Mouse (Mus musculus): Measurements from ENCODE around the gene Mrpl4. TPM values are rescaled to one million over a fixed set of nuclear protein-coding genes. Genes with fewer than 3 reads are reported as not detected.

Gene Mrpl4
- polyA plus RNA-seq (2015; fragmentation: Nextera tagmentation; extraction: Ambion mirVana), result 114 and 123 TPM in 2 replicates

GRCm38 (mm10) chr9:21002627-21003551 is at the start of gene Mrpl4:
Mrpl4 (plus strand) TSS chr9:21002738.
- under 1% methylated on average over 72 of the region's 72 CpGs for WGBS
- Histone ChIP-seq H3K9ac (replicated peaks) (peak within 1 kb of the TSS; percentile 77), H3K27me3 (replicated peaks) (no peaks in the 10 kb centered on the region), H3K4me3 (replicated peaks) (peak within 1 kb of the TSS; percentile 67), H3K4me1 (peaks cover 17% of the 10 kb centered on the region), H3K4me2 (peak within 1 kb of the TSS; percentile 83), H3K9me3 (replicated peaks) (no peaks in the 10 kb centered on the region), H3K36me3 (peaks cover 29% of the 10 kb centered on the region), H3K27ac (replicated peaks) (peak within 1 kb of the TSS; percentile 89)
- ATAC-seq (ENCODE audit: low FRiP score), result peak; percentile 93

DNA sequence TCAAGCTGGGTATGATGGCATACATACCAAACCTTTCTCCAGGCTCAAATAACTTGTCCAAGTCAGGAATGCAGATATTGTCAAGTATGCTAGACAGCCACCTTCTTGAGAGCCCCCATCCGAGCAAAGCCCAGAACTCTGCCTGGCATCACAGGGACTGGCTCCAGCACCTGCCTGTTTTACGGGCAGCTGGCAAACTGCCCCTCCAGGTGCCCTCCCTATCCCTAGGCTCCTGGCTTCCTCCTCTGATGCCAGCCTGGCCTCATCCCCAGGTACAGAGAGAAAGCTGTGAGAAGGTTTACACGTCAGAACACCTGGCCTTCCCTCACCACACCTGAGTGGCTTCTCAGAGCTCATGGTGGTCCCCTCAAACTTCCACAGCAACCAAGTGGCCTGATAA is 45.5 kb upstream of the Mrpl4 start:
- H3K4me3 ChIP-seq (replicated peaks), result no peak overlapping the region
- peaks cover 6% of the 10 kb centered on the region; the same call in 1 of the 2 replicates for H3K4me1 ChIP-seq
- no peak overlapping the region for H3K27ac ChIP-seq (replicated peaks)
- no peak overlapping the region for H3K4me2 ChIP-seq
- no peak overlapping the region for H3K9ac ChIP-seq (replicated peaks)
- 82% methylated on average over 3 of the region's 3 CpGs for WGBS
- no peaks in the 10 kb centered on the region for H3K9me3 ChIP-seq (replicated peaks)
- H3K36me3 ChIP-seq, result no peaks in the 10 kb centered on the region
- no peak for ATAC-seq (ENCODE audit: low FRiP score)
- H3K27me3 ChIP-seq (replicated peaks), result no peaks in the 10 kb centered on the region

GRCm38 (mm10) chr9:20959430-20959938 is 43.1 kb upstream of the Mrpl4 start, which contains the start of gene Dnmt1:
Dnmt1 (minus strand) TSS chr9:20959888.
- Histone ChIP-seq H3K9me3 (replicated peaks) (no peaks in the 10 kb centered on the region), H3K4me2 (no peak within 1 kb of the TSS), H3K4me1 (no peaks in the 10 kb centered on the region), H3K36me3 (no peaks in the 10 kb centered on the region), H3K9ac (replicated peaks) (no peak within 1 kb of the TSS), H3K4me3 (replicated peaks) (no peak within 1 kb of the TSS), H3K27ac (replicated peaks) (no peak within 1 kb of the TSS), H3K27me3 (replicated peaks) (no peaks in the 10 kb centered on the region)
- WGBS, result 91% methylated on average over 2 of the region's 2 CpGs
- no peak for ATAC-seq (ENCODE audit: low FRiP score)

DNA sequence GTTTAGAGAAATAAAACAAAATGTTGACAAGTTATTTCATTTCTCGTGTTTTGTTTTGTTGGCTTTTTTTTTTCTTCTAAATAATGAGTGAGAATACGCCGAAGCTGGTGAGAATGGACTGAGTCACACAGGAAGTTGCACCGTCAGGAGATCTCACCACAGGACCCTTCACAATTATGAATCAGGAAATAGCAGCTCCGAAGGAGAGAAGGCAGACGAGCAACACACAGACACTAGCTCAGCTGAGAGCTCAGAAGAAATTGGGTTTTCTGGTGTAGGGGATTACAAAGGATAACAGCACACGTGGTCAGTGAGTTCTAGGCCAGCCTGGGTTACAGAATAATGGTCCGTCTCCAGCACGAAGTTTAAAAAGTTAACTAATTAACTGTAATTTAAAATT is 41.0 kb upstream of the Mrpl4 start:
- Histone ChIP-seq H3K4me1 (no peaks in the 10 kb centered on the region), H3K9ac (replicated peaks) (no peak overlapping the region), H3K4me3 (replicated peaks) (no peak overlapping the region), H3K36me3 (no peaks in the 10 kb centered on the region), H3K9me3 (replicated peaks) (no peaks in the 10 kb centered on the region), H3K27me3 (replicated peaks) (no peaks in the 10 kb centered on the region), H3K4me2 (no peak overlapping the region), H3K27ac (replicated peaks) (no peak overlapping the region)
- no peak for ATAC-seq (ENCODE audit: low FRiP score)
- WGBS, result 79% methylated on average over 9 of the region's 9 CpGs

GRCm38 (mm10) chr9:20965606-20966005 is 36.9 kb upstream of the Mrpl4 start:
- ATAC-seq (ENCODE audit: low FRiP score), result no peak
- 86% methylated on average over 4 of the region's 4 CpGs for WGBS
- Histone ChIP-seq H3K27ac (replicated peaks) (no peak overlapping the region), H3K4me2 (no peak overlapping the region), H3K27me3 (replicated peaks) (no peaks in the 10 kb centered on the region), H3K9ac (replicated peaks) (no peak overlapping the region), H3K4me3 (replicated peaks) (no peak overlapping the region), H3K9me3 (replicated peaks) (no peaks in the 10 kb centered on the region), H3K36me3 (peaks cover 5% of the 10 kb centered on the region; the same call in 1 of the 2 replicates), H3K4me1 (no peaks in the 10 kb centered on the region)

DNA sequence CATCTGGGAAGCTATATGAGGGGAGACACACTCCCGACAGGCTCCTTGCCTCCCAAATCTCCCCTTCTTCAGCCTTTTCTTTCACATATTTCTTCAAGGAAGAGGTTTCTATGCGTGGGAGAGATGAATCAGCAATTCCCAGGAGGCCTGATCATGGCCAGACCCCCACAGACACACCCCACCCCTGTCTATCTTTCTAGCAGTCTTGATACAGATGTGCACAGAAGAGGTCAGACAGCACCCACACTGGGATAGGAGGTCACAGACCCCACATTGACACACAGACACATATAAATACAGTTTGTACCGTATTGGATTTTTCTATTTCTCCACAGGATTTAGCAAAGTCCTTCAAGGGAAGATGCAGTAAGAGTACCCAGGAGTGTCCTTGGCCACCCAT is 36.5 kb upstream of the Mrpl4 start:
- H3K4me2 ChIP-seq, result no peak overlapping the region
- no peaks in the 10 kb centered on the region for H3K27me3 ChIP-seq (replicated peaks)
- no peak overlapping the region for H3K4me3 ChIP-seq (replicated peaks)
- ATAC-seq (ENCODE audit: low FRiP score), result no peak
- H3K4me1 ChIP-seq, result no peaks in the 10 kb centered on the region
- WGBS, result 80% methylated on average over 3 of the region's 3 CpGs
- H3K27ac ChIP-seq (replicated peaks), result no peak overlapping the region
- peaks cover 5% of the 10 kb centered on the region; the same call in 1 of the 2 replicates for H3K36me3 ChIP-seq
- H3K9me3 ChIP-seq (replicated peaks), result no peaks in the 10 kb centered on the region
- no peak overlapping the region for H3K9ac ChIP-seq (replicated peaks)

DNA sequence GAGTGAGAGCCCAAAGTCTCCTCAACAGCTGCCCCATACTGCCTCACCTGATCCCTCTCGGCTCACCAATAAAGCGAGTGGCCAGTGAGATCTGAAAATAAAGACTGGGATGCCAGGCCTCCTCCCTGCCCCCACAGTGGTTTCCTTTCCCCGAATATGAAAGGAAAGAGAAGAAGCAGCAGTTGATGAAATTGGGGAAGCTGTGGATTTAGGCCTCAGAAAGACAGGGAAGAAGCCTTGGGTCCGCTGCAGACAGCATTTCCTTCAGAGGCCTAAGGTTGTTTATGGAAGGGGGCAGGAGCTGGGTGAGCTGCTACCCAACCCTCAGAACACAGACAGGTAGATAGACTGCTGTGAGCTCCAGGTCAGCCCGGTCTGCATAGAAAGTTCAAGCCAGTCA is 35.8 kb upstream of the Mrpl4 start:
- no peak for ATAC-seq (ENCODE audit: low FRiP score)
- Histone ChIP-seq H3K4me1 (peaks cover 2% of the 10 kb centered on the region; the same call in 1 of the 2 replicates), H3K27me3 (replicated peaks) (no peaks in the 10 kb centered on the region), H3K4me2 (no peak overlapping the region), H3K36me3 (peaks cover 5% of the 10 kb centered on the region; the same call in 1 of the 2 replicates), H3K4me3 (replicated peaks) (no peak overlapping the region), H3K27ac (replicated peaks) (no peak overlapping the region), H3K9ac (replicated peaks) (no peak overlapping the region), H3K9me3 (replicated peaks) (no peaks in the 10 kb centered on the region)
- WGBS, result 83% methylated on average over 5 of the region's 5 CpGs

- Histone ChIP-seq H3K9ac (replicated peaks) (0 out of 2 replicates have a peak overlapping the region, but pooled peaks have one; percentile 14), H3K4me2 (peak overlapping the region; percentile 99), H3K4me3 (replicated peaks) (no peak overlapping the region), H3K9me3 (replicated peaks) (no peaks in the 10 kb centered on the region), H3K27me3 (replicated peaks) (no peaks in the 10 kb centered on the region), H3K27ac (replicated peaks) (peak overlapping the region; percentile 45), H3K4me1 (peaks cover 45% of the 10 kb centered on the region), H3K36me3 (peaks cover 5% of the 10 kb centered on the region; the same call in 1 of the 2 replicates)
- ATAC-seq (ENCODE audit: low FRiP score), result no peak
- WGBS, result 83% methylated on average over 7 of the region's 7 CpGs
Observed at GRCm38 (mm10) chr9:20971751-20972140, 30.8 kb upstream of the Mrpl4 start.

DNA sequence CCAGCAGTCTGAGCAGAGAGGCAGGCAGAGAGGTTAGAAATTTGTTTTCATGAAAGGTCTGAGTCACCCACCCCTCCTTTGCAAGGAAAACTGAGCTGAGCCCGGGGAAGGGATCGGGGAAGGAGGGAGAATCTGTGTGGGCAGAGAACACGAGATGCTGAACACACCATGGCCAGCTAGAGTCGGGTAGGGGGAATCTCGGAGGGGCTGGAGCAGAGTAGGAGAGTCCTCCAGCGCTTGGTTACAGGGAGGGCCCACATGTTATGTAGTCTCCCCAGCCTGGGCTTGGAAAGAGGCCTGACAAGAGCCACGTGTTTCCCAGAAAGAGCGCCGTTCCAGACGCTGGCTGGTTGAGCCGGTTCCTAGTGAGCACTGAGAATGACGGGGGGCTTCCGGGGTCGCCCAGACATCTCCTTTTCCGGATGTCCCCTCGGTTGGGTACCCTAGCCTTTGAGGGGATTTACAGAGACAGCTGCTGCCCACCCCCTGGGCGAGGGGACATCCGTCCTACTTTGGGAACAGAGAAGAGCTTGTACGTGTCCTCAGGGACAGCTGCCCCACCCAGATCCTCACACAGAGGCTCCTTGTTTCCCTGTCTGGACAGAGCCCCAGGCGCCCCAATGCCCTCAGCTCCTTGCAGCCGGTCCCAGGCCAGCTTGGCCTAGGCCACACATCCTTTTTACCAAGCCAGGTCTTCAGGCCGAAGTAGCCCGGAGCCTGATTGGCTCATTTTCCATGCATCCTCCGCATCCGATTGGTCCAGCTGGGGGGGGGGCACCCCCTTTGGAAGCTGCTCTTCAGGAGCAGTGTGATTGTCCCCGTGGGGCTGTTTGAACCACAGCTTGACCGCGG is 30.2 kb upstream of the Mrpl4 start:
- Histone ChIP-seq H3K27me3 (replicated peaks) (no peaks in the 10 kb centered on the region), H3K4me3 (replicated peaks) (no peak overlapping the region), H3K9ac (replicated peaks) (no peak overlapping the region; the same call in 1 of the 2 replicates), H3K4me1 (peaks cover 46% of the 10 kb centered on the region), H3K36me3 (peaks cover 5% of the 10 kb centered on the region; the same call in 1 of the 2 replicates), H3K9me3 (replicated peaks) (no peaks in the 10 kb centered on the region), H3K27ac (replicated peaks) (peak overlapping the region; percentile 45), H3K4me2 (peak overlapping the region; percentile 99)
- peak; percentile 3; the same call in 1 of the 2 replicates for ATAC-seq (ENCODE audit: low FRiP score)
- 39% methylated on average over 28 of the region's 28 CpGs for WGBS

GRCm38 (mm10) chr9:20973001-20973681 is 29.4 kb upstream of the Mrpl4 start:
- peak overlapping the region; percentile 99 for H3K4me2 ChIP-seq

DNA sequence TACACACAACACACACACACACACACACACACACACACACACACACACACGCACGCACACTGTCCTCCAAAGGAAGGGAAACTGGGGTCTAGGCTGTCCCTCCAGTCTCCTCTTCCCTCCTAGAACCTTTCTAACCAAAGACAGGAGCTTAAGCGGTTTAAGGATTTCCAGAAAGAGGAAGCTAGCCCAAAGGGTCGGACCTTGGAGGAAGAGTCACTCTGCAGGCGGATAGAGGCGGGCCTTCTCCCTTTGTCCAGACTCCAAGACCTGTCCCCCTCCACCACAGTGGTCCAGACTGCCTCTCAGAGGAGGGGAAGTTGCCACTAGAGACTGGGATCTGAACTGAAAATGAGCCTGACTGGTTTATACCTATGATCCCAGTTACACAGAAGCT is 28.9 kb upstream of the Mrpl4 start:
- Histone ChIP-seq H3K9ac (replicated peaks) (no peak overlapping the region), H3K4me2 (peak overlapping the region; percentile 99), H3K36me3 (no peaks in the 10 kb centered on the region), H3K27ac (replicated peaks) (no peak overlapping the region), H3K27me3 (replicated peaks) (no peaks in the 10 kb centered on the region), H3K4me1 (peaks cover 46% of the 10 kb centered on the region), H3K9me3 (replicated peaks) (no peaks in the 10 kb centered on the region), H3K4me3 (replicated peaks) (no peak overlapping the region)
- no peak for ATAC-seq (ENCODE audit: low FRiP score)
- WGBS, result 69% methylated on average over 6 of the region's 6 CpGs

More at GRCm38 (mm10) chr9:20973001-20973681, 29.4 kb upstream of the Mrpl4 start:
- Histone ChIP-seq H3K27ac (replicated peaks) (no peak overlapping the region), H3K4me1 (peaks cover 46% of the 10 kb centered on the region), H3K27me3 (replicated peaks) (no peaks in the 10 kb centered on the region), H3K9ac (replicated peaks) (no peak overlapping the region), H3K9me3 (replicated peaks) (no peaks in the 10 kb centered on the region), H3K36me3 (no peaks in the 10 kb centered on the region; the same call in 1 of the 2 replicates), H3K4me3 (replicated peaks) (no peak overlapping the region)
- 82% methylated on average over 4 of the region's 4 CpGs for WGBS
- ATAC-seq (ENCODE audit: low FRiP score), result no peak

All from neural tube, embryonic 15.5 days (tissue).